Mouse (Mus musculus): ENCODE measurements around the gene Cacna2d3. TPM values are rescaled to one million over a fixed set of nuclear protein-coding genes. Genes with fewer than 3 reads are reported as not detected.

The Cacna2d3 gene
- polyA plus RNA-seq, 1 experiment, result not detected

DNA sequence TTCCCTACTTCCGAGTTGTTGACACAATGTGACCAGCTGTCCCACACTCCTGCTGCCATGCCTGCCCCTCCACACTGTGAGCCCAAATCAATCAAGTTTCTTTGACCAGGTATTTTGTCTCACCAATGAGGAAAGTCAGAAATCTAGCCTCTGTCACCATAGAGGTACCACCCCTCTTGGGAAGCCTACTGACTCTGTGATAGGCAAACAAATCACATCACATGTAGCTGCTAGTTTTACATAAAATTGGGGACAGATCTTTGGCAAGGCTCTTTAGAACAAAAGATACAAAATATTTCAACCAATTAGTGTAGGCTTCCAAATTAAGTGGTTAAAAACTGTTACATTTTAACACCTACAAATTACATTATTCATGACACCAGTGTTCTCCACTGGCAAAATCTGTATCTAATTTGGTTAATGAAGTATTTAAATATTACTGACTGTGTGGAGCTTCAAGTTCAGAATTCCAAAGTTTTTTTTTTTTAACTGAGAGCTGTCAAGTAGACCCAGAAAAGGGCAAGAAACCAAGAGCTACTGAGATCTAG lies 788.8 kb downstream of the Cacna2d3 start:
- TF ChIP-seq FLI1 (IDR thresholded peaks at IDR 0.05; ENCODE audit: low read length) (no peak), GATA1 (IDR thresholded peaks at IDR 0.05; ENCODE audit: borderline replicate concordance, low read length) (no peak)

GRCm38 (mm10) chr14:28923180-28923961 lies 798.3 kb downstream of the Cacna2d3 start:
- H3K9me3 ChIP-seq, result peaks cover 9% of the 10 kb centered on the region; the same call in 1 of the 2 replicates
- H3K27me3 ChIP-seq (replicated peaks), result no peaks in the 10 kb centered on the region
- no peak for TF ChIP-seq FLI1 (IDR thresholded peaks at IDR 0.05; ENCODE audit: low read length)
- TF ChIP-seq GATA1 (IDR thresholded peaks at IDR 0.05; ENCODE audit: borderline replicate concordance, low read length), result no peak
- no peaks in the 10 kb centered on the region for H3K4me1 ChIP-seq
- no peak overlapping the region for H3K4me3 ChIP-seq (replicated peaks)
- H3K36me3 ChIP-seq (replicated peaks; ENCODE audit: low read length), result no peaks in the 10 kb centered on the region

More for the DNA sequence above, 788.8 kb downstream of the Cacna2d3 start:
- no peaks in the 10 kb centered on the region for H3K4me1 ChIP-seq
- H3K9me3 ChIP-seq, result no peaks in the 10 kb centered on the region
- H3K4me3 ChIP-seq (replicated peaks), result no peak overlapping the region
- no peaks in the 10 kb centered on the region for H3K27me3 ChIP-seq (replicated peaks)
- H3K36me3 ChIP-seq (replicated peaks; ENCODE audit: low read length), result no peaks in the 10 kb centered on the region

- Histone ChIP-seq H3K4me3 (replicated peaks) (no peak overlapping the region), H3K36me3 (replicated peaks; ENCODE audit: low read length) (no peaks in the 10 kb centered on the region), H3K4me1 (no peaks in the 10 kb centered on the region), H3K9me3 (peaks cover 9% of the 10 kb centered on the region; the same call in 1 of the 2 replicates), H3K27me3 (replicated peaks) (no peaks in the 10 kb centered on the region)
- TF ChIP-seq GATA1 (IDR thresholded peaks at IDR 0.05; ENCODE audit: borderline replicate concordance, low read length), result no peak
- TF ChIP-seq FLI1 (IDR thresholded peaks at IDR 0.05; ENCODE audit: low read length), result no peak
Observed at GRCm38 (mm10) chr14:28918871-28919270, 802.8 kb downstream of the Cacna2d3 start.

GRCm38 (mm10) chr14:28915004-28915403 lies 806.7 kb downstream of the Cacna2d3 start:
- TF ChIP-seq GATA1 (IDR thresholded peaks at IDR 0.05; ENCODE audit: borderline replicate concordance, low read length) (no peak), FLI1 (IDR thresholded peaks at IDR 0.05; ENCODE audit: low read length) (no peak)
- no peak overlapping the region for H3K4me3 ChIP-seq (replicated peaks)
- H3K27me3 ChIP-seq (replicated peaks), result no peaks in the 10 kb centered on the region
- no peaks in the 10 kb centered on the region for H3K4me1 ChIP-seq
- H3K36me3 ChIP-seq (replicated peaks; ENCODE audit: low read length), result no peaks in the 10 kb centered on the region
- no peaks in the 10 kb centered on the region for H3K9me3 ChIP-seq

- H3K9me3 ChIP-seq, result peaks cover 10% of the 10 kb centered on the region; the same call in 1 of the 2 replicates
- no peaks in the 10 kb centered on the region for H3K27me3 ChIP-seq (replicated peaks)
- no peaks in the 10 kb centered on the region for H3K4me1 ChIP-seq
- TF ChIP-seq FLI1 (IDR thresholded peaks at IDR 0.05; ENCODE audit: low read length) (no peak), GATA1 (IDR thresholded peaks at IDR 0.05; ENCODE audit: borderline replicate concordance, low read length) (no peak)
- H3K4me3 ChIP-seq (replicated peaks), result no peak overlapping the region
- no peaks in the 10 kb centered on the region for H3K36me3 ChIP-seq (replicated peaks; ENCODE audit: low read length)
Observed at GRCm38 (mm10) chr14:28907659-28908058, 814.0 kb downstream of the Cacna2d3 start.

- Histone ChIP-seq H3K9me3 (peaks cover 10% of the 10 kb centered on the region; the same call in 1 of the 2 replicates), H3K4me1 (no peaks in the 10 kb centered on the region), H3K27me3 (replicated peaks) (no peaks in the 10 kb centered on the region), H3K36me3 (replicated peaks; ENCODE audit: low read length) (no peaks in the 10 kb centered on the region), H3K4me3 (replicated peaks) (no peak overlapping the region)
- TF ChIP-seq FLI1 (IDR thresholded peaks at IDR 0.05; ENCODE audit: low read length) (no peak), GATA1 (IDR thresholded peaks at IDR 0.05; ENCODE audit: borderline replicate concordance, low read length) (no peak)
Observed at GRCm38 (mm10) chr14:28892530-28892929, 829.1 kb downstream of the Cacna2d3 start.

GRCm38 (mm10) chr14:28887373-28887772 lies 834.3 kb downstream of the Cacna2d3 start:
- Histone ChIP-seq H3K36me3 (replicated peaks; ENCODE audit: low read length) (no peaks in the 10 kb centered on the region), H3K9me3 (no peaks in the 10 kb centered on the region), H3K4me1 (no peaks in the 10 kb centered on the region), H3K4me3 (replicated peaks) (no peak overlapping the region), H3K27me3 (replicated peaks) (no peaks in the 10 kb centered on the region)
- TF ChIP-seq GATA1 (IDR thresholded peaks at IDR 0.05; ENCODE audit: borderline replicate concordance, low read length), result no peak
- no peak for TF ChIP-seq FLI1 (IDR thresholded peaks at IDR 0.05; ENCODE audit: low read length)

DNA sequence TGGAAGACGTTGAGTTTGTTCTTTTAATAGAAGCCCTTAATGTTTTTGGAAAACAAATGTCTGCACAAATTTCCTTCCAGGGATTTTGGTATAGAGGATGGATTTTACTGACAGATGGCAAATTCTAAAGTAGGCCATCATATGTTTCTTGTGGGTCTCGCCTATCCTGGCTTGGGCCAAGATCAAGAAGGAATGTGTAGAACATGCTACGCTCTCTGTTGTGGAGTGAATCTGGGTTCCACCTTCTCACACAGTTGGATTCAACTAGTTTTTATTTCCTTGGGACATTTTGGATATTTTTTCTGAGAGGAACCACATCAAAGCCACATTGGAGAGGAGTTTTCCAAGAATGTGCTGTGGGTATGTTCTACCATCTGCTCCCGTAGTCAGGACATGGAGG lies 835.0 kb downstream of the Cacna2d3 start:
- Histone ChIP-seq H3K4me1 (no peaks in the 10 kb centered on the region), H3K4me3 (replicated peaks) (no peak overlapping the region), H3K36me3 (replicated peaks; ENCODE audit: low read length) (no peaks in the 10 kb centered on the region), H3K9me3 (no peaks in the 10 kb centered on the region), H3K27me3 (replicated peaks) (no peaks in the 10 kb centered on the region)
- TF ChIP-seq GATA1 (IDR thresholded peaks at IDR 0.05; ENCODE audit: borderline replicate concordance, low read length), result no peak
- TF ChIP-seq FLI1 (IDR thresholded peaks at IDR 0.05; ENCODE audit: low read length), result no peak

- no peaks in the 10 kb centered on the region for H3K27me3 ChIP-seq (replicated peaks)
- H3K9me3 ChIP-seq, result peaks cover 13% of the 10 kb centered on the region
- H3K4me3 ChIP-seq (replicated peaks), result no peak overlapping the region
- H3K36me3 ChIP-seq (replicated peaks; ENCODE audit: low read length), result no peaks in the 10 kb centered on the region
- TF ChIP-seq GATA1 (IDR thresholded peaks at IDR 0.05; ENCODE audit: borderline replicate concordance, low read length), result no peak
- TF ChIP-seq FLI1 (IDR thresholded peaks at IDR 0.05; ENCODE audit: low read length), result no peak
- H3K4me1 ChIP-seq, result no peaks in the 10 kb centered on the region
Observed at GRCm38 (mm10) chr14:28870983-28871382, 850.7 kb downstream of the Cacna2d3 start.

DNA sequence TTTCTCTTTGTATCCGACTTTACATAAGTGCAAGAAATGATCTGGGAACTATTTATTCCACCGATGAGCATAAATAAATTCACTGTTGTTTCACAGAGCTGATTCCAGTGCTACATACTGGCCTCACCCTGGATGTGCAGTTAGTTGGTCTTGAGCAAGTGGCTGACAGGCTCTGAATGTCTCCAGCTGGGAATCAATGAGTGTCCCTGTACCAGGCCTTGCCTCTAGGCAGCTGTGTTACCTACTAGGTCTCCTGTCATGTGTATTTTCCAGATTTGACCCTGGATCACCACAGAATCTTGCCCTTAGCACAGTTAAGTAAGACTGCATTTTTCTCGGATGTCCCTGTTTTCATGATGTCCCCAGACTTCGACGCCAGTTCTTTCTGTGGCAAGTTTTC lies 851.3 kb downstream of the Cacna2d3 start:
- H3K27me3 ChIP-seq (replicated peaks), result no peaks in the 10 kb centered on the region
- H3K36me3 ChIP-seq (replicated peaks; ENCODE audit: low read length), result no peaks in the 10 kb centered on the region
- H3K4me3 ChIP-seq (replicated peaks), result no peak overlapping the region
- H3K9me3 ChIP-seq, result peaks cover 9% of the 10 kb centered on the region
- TF ChIP-seq FLI1 (IDR thresholded peaks at IDR 0.05; ENCODE audit: low read length) (no peak), GATA1 (IDR thresholded peaks at IDR 0.05; ENCODE audit: borderline replicate concordance, low read length) (no peak)
- no peaks in the 10 kb centered on the region for H3K4me1 ChIP-seq

Data from megakaryocyte, embryonic 14.5 days (primary cell).